Mouse (Mus musculus): ENCODE data around the gene Rps6ka1. TPM values are rescaled to one million over a fixed set of nuclear protein-coding genes. Genes with fewer than 3 reads are reported as not detected.
"Not testable (repeated sequence)": the region's sequence is repeated elsewhere in the genome, so short reads cannot be mapped to it uniquely, and the experiment has no call there.

The Rps6ka1 gene
- total RNA-seq (2015; ENCODE audit: low replicate concordance) (73.9 and 91.8 TPM in 2 replicates), total RNA-seq (2017; ENCODE audit: low replicate concordance) (77.2 and 91.8 TPM in 2 replicates)

GRCm38 (mm10) chr4:133887672-133888453, at the start of gene Rps6ka1:
TSS of gene Rps6ka1 (minus strand) at chr4:133887797.
- ATAC-seq (replicated peaks; ENCODE audit: low FRiP score, poor library complexity, severe bottlenecking), result peak; percentile 52; the same call in 1 of the 2 replicates

- ATAC-seq (replicated peaks; ENCODE audit: low FRiP score, poor library complexity, severe bottlenecking), result no peak; the same call in 1 of the 2 replicates
Observed at GRCm38 (mm10) chr4:133931785-133932184, 44.2 kb upstream of the Rps6ka1 start.

DNA sequence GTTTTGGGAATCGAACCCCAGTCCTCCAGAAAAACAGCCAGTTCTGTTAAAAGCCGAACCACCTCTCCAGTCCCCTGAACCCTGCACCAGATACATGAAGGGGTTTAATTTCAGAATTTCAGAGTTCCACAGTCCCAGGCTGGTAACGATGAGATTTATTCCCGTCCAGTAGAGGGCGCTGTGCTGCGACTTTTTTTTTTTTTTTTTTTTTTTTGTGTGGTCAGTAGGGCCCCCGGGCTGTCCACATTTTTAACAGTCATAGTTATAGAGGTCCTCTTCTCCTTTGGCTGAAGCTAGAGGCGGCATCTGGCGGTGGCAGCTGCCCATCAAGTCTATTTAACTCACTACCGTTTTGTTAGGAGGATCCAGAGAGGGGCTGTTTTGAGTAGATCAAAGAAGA, 43.8 kb upstream of the Rps6ka1 start:
- ATAC-seq (replicated peaks; ENCODE audit: low FRiP score, poor library complexity, severe bottlenecking), result peak; percentile 59

DNA sequence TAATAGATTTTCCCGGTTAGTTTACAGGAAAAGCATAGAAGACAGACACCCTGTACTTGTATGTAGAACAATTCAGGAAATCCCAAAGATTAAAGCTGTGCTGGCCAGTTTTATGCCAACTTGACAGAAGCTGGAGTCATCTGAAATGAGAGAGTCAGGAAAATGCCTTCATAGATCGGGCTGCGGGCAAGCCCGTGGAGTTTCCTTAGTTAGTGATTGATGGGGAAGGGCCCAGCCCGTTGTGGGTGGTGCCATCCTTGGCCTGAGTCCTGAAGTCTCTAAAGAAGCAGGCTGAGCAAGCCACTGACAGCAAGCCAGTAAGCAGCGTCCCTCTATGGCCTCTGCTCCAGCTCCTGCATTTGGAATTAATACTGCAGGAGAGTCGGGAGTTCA, 41.7 kb upstream of the Rps6ka1 start:
- no peak for ATAC-seq (replicated peaks; ENCODE audit: low FRiP score, poor library complexity, severe bottlenecking)

GRCm38 (mm10) chr4:133928576-133929277, 41.1 kb upstream of the Rps6ka1 start:
- ATAC-seq (replicated peaks; ENCODE audit: low FRiP score, poor library complexity, severe bottlenecking), result no peak

DNA sequence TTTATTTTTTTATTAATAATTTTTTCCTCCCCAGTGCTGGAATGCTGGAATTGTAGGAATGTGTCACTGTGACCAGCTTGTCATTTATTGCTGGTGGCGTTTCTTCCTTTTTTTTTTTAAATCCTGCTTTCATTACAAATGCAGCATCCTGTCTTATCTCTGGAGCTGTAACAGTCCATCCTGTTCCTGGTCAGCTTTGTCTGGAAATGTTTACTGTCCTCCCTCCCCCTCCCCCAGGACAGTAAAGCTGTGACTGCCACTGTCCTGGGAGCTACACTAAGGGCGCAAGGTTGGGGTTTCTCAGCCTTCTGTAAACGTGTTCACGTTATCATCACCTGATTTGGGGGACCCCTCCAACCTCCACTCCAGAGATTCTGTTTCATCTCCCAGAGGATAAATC, 37.6 kb upstream of the Rps6ka1 start:
- ATAC-seq (replicated peaks; ENCODE audit: low FRiP score, poor library complexity, severe bottlenecking), result no peak

- no peak for ATAC-seq (replicated peaks; ENCODE audit: low FRiP score, poor library complexity, severe bottlenecking)
Observed at GRCm38 (mm10) chr4:133923743-133924142, 36.1 kb upstream of the Rps6ka1 start.

DNA sequence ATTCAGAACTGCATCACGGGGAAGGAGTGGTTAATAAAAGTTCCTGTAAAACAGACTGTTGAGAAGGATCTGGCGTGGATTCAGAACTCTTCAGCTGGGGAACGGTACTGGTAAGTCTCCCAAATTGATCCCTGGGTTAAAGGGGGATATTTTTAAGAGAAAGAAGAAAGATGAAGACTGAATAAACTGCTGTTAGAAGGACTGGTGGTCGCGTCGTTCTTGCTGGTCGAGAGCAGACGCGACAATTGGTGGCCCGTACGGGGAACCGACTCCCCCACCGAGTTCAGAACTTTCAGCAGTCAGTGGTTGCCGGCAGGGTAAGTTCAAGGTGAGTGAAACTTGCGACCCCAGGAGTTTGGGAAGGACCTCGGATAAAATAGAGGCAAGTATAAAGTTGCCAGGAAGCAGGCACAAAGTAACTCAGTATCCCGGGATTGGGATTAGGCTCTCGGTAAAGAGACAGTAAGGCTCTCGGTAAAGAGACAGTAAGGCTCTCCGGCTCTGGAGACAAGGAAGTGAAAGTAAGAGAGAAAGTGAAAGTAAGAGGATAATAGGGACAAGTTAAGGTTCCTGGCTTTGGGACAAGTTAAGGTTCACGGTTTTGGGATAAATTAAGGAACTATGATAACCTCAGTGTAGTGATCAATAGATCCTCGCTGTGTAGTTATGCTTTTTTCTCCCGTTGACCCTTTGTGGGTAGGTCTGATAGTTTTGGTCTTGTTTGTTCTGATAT, 30.7 kb upstream of the Rps6ka1 start:
- not testable (repeated sequence) for ATAC-seq (replicated peaks; ENCODE audit: low FRiP score, poor library complexity, severe bottlenecking)

- ATAC-seq (replicated peaks; ENCODE audit: low FRiP score, poor library complexity, severe bottlenecking), result no peak
Observed at GRCm38 (mm10) chr4:133911983-133912382, 24.4 kb upstream of the Rps6ka1 start.

DNA sequence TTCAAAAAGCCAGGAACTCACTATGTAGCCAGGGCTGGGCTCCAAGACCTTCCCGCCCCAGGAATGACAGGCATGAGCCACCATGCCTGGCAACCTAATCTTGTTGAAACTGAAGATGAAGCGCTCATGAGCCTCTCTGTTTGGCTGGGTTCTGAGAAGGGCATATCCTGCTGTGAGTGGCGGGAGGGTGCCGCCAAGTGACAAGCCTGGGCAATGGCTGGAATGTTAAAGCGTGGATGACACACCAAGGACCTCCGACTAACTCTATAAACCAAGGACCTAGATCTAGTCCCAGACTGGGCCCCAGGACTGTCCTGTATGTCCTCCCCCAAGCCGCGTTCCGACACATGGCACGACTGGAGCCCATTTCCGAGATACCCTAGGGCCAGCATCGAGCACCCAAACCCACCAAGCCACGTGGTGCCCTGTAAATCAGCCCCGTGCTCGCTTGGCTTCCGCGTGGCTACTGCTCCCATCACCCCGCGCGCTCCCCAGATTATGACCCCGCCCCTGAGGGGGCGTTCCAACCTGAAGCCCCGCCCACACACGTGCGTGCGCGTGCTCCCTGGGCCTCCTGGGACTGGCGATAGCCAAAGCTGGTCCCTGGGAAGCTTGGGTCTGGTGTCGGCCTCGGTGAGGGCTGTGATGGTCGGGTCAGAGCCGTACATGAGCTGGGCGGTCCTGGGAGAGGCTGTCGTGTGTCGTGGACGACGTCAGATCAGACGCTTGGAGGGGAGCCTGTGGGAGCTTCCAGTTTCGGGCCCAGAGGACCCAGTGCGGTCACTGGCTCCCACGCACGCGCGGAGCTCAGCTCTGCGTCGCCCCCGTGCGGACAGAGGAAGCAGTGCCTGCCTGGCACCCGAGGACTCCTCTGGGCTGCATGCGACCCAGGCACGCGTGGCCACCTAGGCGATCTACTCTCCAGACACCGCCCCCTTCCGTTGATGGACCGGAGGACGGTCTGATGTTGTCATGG, 22.9 kb upstream of the Rps6ka1 start:
- peak; percentile 97 for ATAC-seq (replicated peaks; ENCODE audit: low FRiP score, poor library complexity, severe bottlenecking)

- no peak for ATAC-seq (replicated peaks; ENCODE audit: low FRiP score, poor library complexity, severe bottlenecking)
Observed at GRCm38 (mm10) chr4:133908051-133908450, 20.5 kb upstream of the Rps6ka1 start.

- ATAC-seq (replicated peaks; ENCODE audit: low FRiP score, poor library complexity, severe bottlenecking), result no peak
Observed at GRCm38 (mm10) chr4:133907086-133907485, 19.5 kb upstream of the Rps6ka1 start.

- ATAC-seq (replicated peaks; ENCODE audit: low FRiP score, poor library complexity, severe bottlenecking), result not testable (repeated sequence)
Observed at GRCm38 (mm10) chr4:133906336-133906735, 18.7 kb upstream of the Rps6ka1 start.

- no peak for ATAC-seq (replicated peaks; ENCODE audit: low FRiP score, poor library complexity, severe bottlenecking)
Observed at GRCm38 (mm10) chr4:133905167-133905566, 17.6 kb upstream of the Rps6ka1 start.

DNA sequence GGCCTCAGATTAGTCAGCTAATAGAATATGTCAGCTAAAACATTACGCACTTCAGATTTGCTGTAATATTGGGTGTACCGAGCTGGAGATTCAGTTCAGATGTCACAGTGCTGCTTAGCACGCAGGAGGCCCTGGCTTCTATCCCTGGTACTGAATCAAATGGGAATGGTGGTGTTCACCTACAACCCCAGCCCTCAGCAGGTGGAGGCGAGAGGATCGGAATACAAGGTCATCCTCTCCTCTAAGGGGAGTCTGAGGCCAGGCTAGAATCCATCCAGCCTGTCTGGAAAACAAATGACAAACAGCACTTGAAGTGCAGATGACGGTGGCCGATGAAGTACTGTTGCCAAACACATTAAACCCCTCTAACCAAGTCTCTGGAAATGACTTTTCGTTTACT, 16.7 kb upstream of the Rps6ka1 start:
- ATAC-seq (replicated peaks; ENCODE audit: low FRiP score, poor library complexity, severe bottlenecking), result no peak

DNA sequence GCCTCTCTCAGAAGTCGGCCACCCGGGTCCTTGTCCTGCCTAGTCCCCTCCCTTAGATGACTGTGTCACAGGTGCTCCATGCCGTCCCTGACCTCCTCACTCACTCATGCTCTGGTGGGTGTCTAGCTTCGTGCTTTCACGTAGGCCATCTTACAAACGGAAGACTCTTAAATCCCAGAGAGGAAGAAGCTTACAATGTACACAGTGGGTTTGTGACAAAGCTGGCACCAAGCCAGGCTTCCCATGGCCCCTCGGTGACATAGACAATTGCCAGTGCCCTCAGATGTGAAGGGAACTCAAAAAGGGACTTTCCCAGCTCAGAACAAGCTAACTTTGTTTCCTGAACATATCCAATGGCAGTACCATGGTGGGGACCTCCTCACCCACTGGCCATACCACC, 15.8 kb upstream of the Rps6ka1 start:
- ATAC-seq (replicated peaks; ENCODE audit: low FRiP score, poor library complexity, severe bottlenecking), result no peak

DNA sequence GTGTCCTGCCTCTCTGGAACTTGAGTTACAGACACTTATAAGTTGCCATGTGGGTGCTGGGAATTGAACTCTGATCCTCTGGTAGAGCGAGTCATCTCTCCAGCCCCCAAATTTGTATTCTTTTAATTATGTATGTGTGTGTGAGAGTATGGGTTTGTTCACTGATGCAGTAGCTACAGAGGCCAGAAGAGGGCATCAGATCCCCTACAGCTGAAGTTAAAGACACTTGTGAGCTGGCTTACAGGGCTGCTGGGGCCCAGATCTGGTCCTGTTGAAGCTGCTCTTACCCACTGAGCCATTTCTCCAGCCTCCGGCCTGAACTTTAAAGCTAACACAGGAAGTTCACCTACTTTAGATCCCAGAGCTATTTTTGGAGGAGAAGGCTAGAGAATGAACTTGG, 14.9 kb upstream of the Rps6ka1 start:
- ATAC-seq (replicated peaks; ENCODE audit: low FRiP score, poor library complexity, severe bottlenecking), result no peak

GRCm38 (mm10) chr4:133900887-133901286, 13.3 kb upstream of the Rps6ka1 start:
- ATAC-seq (replicated peaks; ENCODE audit: low FRiP score, poor library complexity, severe bottlenecking), result no peak

GRCm38 (mm10) chr4:133900352-133900751, 12.8 kb upstream of the Rps6ka1 start:
- ATAC-seq (replicated peaks; ENCODE audit: low FRiP score, poor library complexity, severe bottlenecking), result no peak

All from erythroid progenitor cell, adult 5-6 weeks (primary cell).